Mouse (Mus musculus): Measurements from ENCODE around the gene Tpk1. TPM values are rescaled to one million over a fixed set of nuclear protein-coding genes. Genes with fewer than 3 reads are reported as not detected.

Tpk1 gene
- polyA plus RNA-seq, 1 experiment from 2014 or later = 5.7 TPM

DNA sequence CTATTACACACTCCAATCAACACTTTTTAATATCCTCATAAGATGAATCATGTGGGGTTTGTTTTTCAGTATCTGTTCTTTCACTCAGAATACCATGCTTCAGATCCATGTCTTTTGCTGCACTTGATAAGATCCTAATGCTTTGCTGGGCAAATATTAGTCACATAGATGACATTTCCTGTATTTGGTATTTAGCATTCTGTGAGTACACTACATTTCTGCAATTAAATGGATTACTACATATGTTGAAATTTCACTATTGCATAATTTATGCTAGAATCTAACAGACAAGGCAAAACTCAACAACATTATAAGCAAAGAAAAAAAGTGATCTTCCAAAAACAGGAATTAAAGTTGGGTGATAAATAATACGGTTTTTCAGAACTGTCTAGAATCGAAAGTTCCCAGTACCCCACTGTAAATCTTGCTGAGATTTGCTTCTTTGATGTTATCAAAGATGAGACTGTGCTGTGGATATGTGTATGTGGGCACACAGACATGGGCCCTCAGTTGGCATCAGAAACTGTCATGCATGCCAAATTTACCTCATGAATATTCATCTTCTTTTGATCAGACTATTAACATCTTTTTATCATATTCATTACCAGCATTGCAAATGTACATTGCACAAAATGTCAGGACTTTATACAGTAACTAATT lies 203.8 kb downstream of the Tpk1 start:
- WGBS = 90% methylated on average over 2 of the region's 2 CpGs
- no peak for ATAC-seq (ENCODE audit: low FRiP score, low read depth)

DNA sequence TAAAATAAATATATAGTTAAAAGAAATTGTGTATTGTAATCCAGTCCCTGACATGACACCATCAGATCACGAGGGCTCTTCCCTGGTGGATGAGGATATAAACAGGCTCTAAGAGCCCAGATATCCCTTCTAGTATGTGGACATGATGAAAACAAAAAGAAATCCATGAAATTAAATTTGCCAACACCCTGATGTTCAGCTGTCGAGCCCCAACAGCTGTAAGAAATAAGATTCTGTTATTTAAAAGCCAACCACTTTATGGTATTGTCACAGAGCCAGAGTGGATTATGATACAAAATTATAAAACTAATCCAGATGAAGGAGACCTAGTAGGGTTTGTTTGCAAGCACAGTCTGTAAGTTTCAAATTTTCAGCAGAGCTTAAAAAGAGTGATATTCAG lies 207.0 kb downstream of the Tpk1 start:
- 78% methylated on average over 2 of the region's 2 CpGs for WGBS
- no peaks in the 10 kb centered on the region for H3K4me1 ChIP-seq
- H3K4me3 ChIP-seq = no peak overlapping the region
- no peaks in the 10 kb centered on the region for H3K27me3 ChIP-seq
- no peaks in the 10 kb centered on the region for H3K9me3 ChIP-seq
- H3K9ac ChIP-seq (replicated peaks) = no peak overlapping the region
- no peak overlapping the region for H3K4me2 ChIP-seq (replicated peaks)
- H3K36me3 ChIP-seq = no peaks in the 10 kb centered on the region
- no peak overlapping the region for H3K27ac ChIP-seq (replicated peaks)
- ATAC-seq (ENCODE audit: low FRiP score, low read depth) = no peak

More for the DNA sequence above, 203.8 kb downstream of the Tpk1 start:
- no peaks in the 10 kb centered on the region for H3K36me3 ChIP-seq
- H3K4me2 ChIP-seq (replicated peaks) = no peak overlapping the region
- no peaks in the 10 kb centered on the region for H3K27me3 ChIP-seq
- H3K27ac ChIP-seq (replicated peaks) = no peak overlapping the region
- H3K4me1 ChIP-seq = no peaks in the 10 kb centered on the region
- H3K4me3 ChIP-seq = no peak overlapping the region
- H3K9me3 ChIP-seq = no peaks in the 10 kb centered on the region
- H3K9ac ChIP-seq (replicated peaks) = no peak overlapping the region

DNA sequence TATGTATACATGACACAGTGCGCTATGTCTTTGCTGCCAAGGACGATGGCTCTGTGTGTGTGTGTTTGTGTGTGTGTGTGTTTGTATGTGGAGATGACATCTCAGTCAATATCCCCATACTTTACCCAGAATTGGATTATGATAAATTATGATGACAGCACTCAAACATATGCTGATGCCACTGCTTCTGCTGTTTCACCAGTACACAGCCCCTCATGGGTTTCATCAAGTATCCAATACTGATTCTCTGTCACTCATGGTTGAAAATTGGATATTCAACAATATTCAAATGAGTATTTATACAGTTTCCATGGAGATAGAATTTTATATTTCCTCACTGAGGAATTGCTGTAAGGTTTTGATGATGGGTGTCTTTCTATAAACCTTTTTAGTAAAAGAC lies 208.1 kb downstream of the Tpk1 start:
- H3K4me2 ChIP-seq (replicated peaks) = no peak overlapping the region
- H3K36me3 ChIP-seq = no peaks in the 10 kb centered on the region
- H3K9me3 ChIP-seq = no peaks in the 10 kb centered on the region
- no peak overlapping the region for H3K4me3 ChIP-seq
- no peak overlapping the region for H3K9ac ChIP-seq (replicated peaks)
- WGBS = 75% methylated on average over 2 of the region's 2 CpGs
- no peaks in the 10 kb centered on the region for H3K27me3 ChIP-seq
- H3K27ac ChIP-seq (replicated peaks) = no peak overlapping the region
- no peak for ATAC-seq (ENCODE audit: low FRiP score, low read depth)
- H3K4me1 ChIP-seq = no peaks in the 10 kb centered on the region

DNA sequence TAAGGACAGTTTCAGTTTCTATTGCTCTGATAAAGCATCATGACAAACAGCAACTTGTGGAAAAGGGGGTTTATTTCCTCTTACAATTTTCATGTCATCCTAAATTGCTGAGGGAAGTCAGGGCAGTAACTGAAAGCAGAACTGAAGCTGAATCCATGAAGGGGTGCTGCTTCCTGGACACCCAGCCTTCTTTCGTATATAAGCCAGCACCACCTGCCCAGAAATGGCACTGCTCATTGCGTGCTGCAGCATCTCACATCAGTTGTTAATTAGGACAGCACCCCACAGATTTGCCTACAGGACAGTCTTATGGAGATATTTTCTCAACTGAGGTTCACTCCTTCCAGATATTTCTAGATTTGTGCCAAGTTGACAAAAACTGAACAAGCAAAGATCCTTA lies 216.6 kb downstream of the Tpk1 start:
- Histone ChIP-seq H3K4me2 (replicated peaks) (no peak overlapping the region), H3K9ac (replicated peaks) (no peak overlapping the region), H3K4me3 (no peak overlapping the region), H3K4me1 (no peaks in the 10 kb centered on the region), H3K9me3 (no peaks in the 10 kb centered on the region), H3K27me3 (no peaks in the 10 kb centered on the region), H3K27ac (replicated peaks) (no peak overlapping the region), H3K36me3 (no peaks in the 10 kb centered on the region)
- WGBS = 62% methylated on average over 2 of the region's 2 CpGs
- ATAC-seq (ENCODE audit: low FRiP score, low read depth) = no peak

GRCm38 (mm10) chr6:43445856-43446255 lies 220.2 kb downstream of the Tpk1 start:
- H3K4me1 ChIP-seq = no peaks in the 10 kb centered on the region

DNA sequence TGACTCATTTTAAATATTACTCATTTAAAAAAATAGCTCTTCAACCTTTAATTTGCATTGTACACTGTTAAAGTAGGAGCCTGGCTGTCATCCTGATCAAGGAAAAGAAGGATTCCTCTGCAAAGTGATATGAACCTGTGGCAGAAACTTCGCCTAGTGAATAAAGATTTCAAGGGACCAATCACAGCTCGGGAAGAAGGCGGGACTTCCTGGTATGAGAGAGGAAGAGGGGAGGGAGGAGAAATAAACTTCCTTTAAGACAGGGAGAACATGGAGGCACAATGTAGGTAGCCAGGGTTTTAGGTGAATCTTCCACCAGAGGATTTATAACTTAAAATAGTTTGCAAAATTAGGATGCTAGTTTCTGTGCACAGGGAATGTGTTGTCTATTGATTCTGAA lies 223.9 kb downstream of the Tpk1 start:
- ATAC-seq (ENCODE audit: low FRiP score, low read depth) = no peak

More at GRCm38 (mm10) chr6:43445856-43446255, 220.2 kb downstream of the Tpk1 start:
- Histone ChIP-seq H3K27ac (replicated peaks) (no peak overlapping the region), H3K9ac (replicated peaks) (no peak overlapping the region), H3K9me3 (no peaks in the 10 kb centered on the region), H3K36me3 (no peaks in the 10 kb centered on the region), H3K27me3 (no peaks in the 10 kb centered on the region), H3K4me2 (replicated peaks) (no peak overlapping the region), H3K4me3 (no peak overlapping the region)
- WGBS = 97% methylated on average over 2 of the region's 2 CpGs
- ATAC-seq (ENCODE audit: low FRiP score, low read depth) = no peak

GRCm38 (mm10) chr6:43435987-43436541 lies 230.0 kb downstream of the Tpk1 start:
- H3K9ac ChIP-seq (replicated peaks) = no peak overlapping the region
- H3K27me3 ChIP-seq = no peaks in the 10 kb centered on the region
- no peak overlapping the region for H3K4me2 ChIP-seq (replicated peaks)
- H3K9me3 ChIP-seq = no peaks in the 10 kb centered on the region
- no peaks in the 10 kb centered on the region for H3K36me3 ChIP-seq
- H3K27ac ChIP-seq (replicated peaks) = no peak overlapping the region
- 90% methylated on average over 2 of the region's 2 CpGs for WGBS
- no peak overlapping the region for H3K4me3 ChIP-seq
- H3K4me1 ChIP-seq = no peaks in the 10 kb centered on the region
- ATAC-seq (ENCODE audit: low FRiP score, low read depth) = no peak

More for the DNA sequence above, 223.9 kb downstream of the Tpk1 start:
- H3K9ac ChIP-seq (replicated peaks) = no peak overlapping the region
- H3K36me3 ChIP-seq = no peaks in the 10 kb centered on the region
- no peak overlapping the region for H3K4me3 ChIP-seq
- no peak overlapping the region for H3K4me2 ChIP-seq (replicated peaks)
- 87% methylated on average over 3 of the region's 3 CpGs for WGBS
- H3K27me3 ChIP-seq = no peaks in the 10 kb centered on the region
- no peak overlapping the region for H3K27ac ChIP-seq (replicated peaks)
- H3K4me1 ChIP-seq = no peaks in the 10 kb centered on the region
- H3K9me3 ChIP-seq = no peaks in the 10 kb centered on the region

- no peaks in the 10 kb centered on the region for H3K27me3 ChIP-seq
- H3K4me2 ChIP-seq (replicated peaks) = no peak overlapping the region
- no peak for ATAC-seq (ENCODE audit: low FRiP score, low read depth)
- H3K36me3 ChIP-seq = no peaks in the 10 kb centered on the region
- H3K9me3 ChIP-seq = no peaks in the 10 kb centered on the region
- H3K9ac ChIP-seq (replicated peaks) = no peak overlapping the region
- no peaks in the 10 kb centered on the region for H3K4me1 ChIP-seq
- H3K27ac ChIP-seq (replicated peaks) = no peak overlapping the region
- no peak overlapping the region for H3K4me3 ChIP-seq
- 100% methylated on average over 1 of the region's 1 CpGs for WGBS
Measured at GRCm38 (mm10) chr6:43434365-43434764, 231.7 kb downstream of the Tpk1 start.

GRCm38 (mm10) chr6:43424978-43425377 lies 241.1 kb downstream of the Tpk1 start:
- Histone ChIP-seq H3K9me3 (no peaks in the 10 kb centered on the region), H3K4me3 (no peak overlapping the region), H3K4me1 (no peaks in the 10 kb centered on the region), H3K36me3 (no peaks in the 10 kb centered on the region), H3K4me2 (replicated peaks) (no peak overlapping the region), H3K27me3 (no peaks in the 10 kb centered on the region), H3K9ac (replicated peaks) (no peak overlapping the region), H3K27ac (replicated peaks) (no peak overlapping the region)
- ATAC-seq (ENCODE audit: low FRiP score, low read depth) = no peak
- WGBS = 45% methylated on average over 4 of the region's 4 CpGs

GRCm38 (mm10) chr6:43420358-43420979 lies 245.6 kb downstream of the Tpk1 start:
- H3K4me3 ChIP-seq = no peak overlapping the region
- no peak overlapping the region for H3K4me2 ChIP-seq (replicated peaks)
- H3K27ac ChIP-seq (replicated peaks) = no peak overlapping the region
- H3K9me3 ChIP-seq = no peaks in the 10 kb centered on the region
- no peaks in the 10 kb centered on the region for H3K36me3 ChIP-seq
- H3K4me1 ChIP-seq = no peaks in the 10 kb centered on the region
- 73% methylated on average over 7 of the region's 7 CpGs for WGBS
- H3K9ac ChIP-seq (replicated peaks) = no peak overlapping the region
- no peak for ATAC-seq (ENCODE audit: low FRiP score, low read depth)
- no peaks in the 10 kb centered on the region for H3K27me3 ChIP-seq

DNA sequence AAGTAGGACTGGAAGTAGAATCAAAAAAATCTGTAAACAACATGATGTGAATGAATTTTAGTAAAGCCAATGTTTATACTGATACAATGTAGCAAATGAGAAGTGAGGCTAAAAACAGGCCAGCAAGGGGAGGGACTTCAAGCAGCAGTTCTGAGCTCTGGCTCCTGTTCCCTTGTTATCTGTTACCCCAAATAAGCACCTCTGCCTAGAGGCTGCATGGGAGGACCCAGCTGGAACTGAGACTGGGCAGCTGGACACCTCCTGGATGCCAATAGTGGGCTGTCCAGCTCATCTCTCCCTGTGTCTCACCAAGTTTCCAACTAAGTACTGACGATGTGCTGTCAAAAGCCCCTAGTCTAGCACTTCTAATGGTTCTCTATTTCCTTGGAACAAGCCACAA lies 257.1 kb downstream of the Tpk1 start:
- H3K9me3 ChIP-seq = no peaks in the 10 kb centered on the region
- no peak for ATAC-seq (ENCODE audit: low FRiP score, low read depth)
- H3K4me3 ChIP-seq = no peak overlapping the region
- H3K27me3 ChIP-seq = no peaks in the 10 kb centered on the region
- no peaks in the 10 kb centered on the region for H3K36me3 ChIP-seq
- H3K9ac ChIP-seq (replicated peaks) = no peak overlapping the region
- no peaks in the 10 kb centered on the region for H3K4me1 ChIP-seq
- H3K27ac ChIP-seq (replicated peaks) = no peak overlapping the region
- 83% methylated on average over 1 of the region's 1 CpGs for WGBS
- no peak overlapping the region for H3K4me2 ChIP-seq (replicated peaks)

GRCm38 (mm10) chr6:43403076-43403475 lies 263.0 kb downstream of the Tpk1 start:
- no peak overlapping the region for H3K4me2 ChIP-seq (replicated peaks)
- H3K4me1 ChIP-seq = no peaks in the 10 kb centered on the region
- 84% methylated on average over 3 of the region's 3 CpGs for WGBS
- H3K9ac ChIP-seq (replicated peaks) = no peak overlapping the region
- H3K36me3 ChIP-seq = no peaks in the 10 kb centered on the region
- H3K27ac ChIP-seq (replicated peaks) = no peak overlapping the region
- ATAC-seq (ENCODE audit: low FRiP score, low read depth) = no peak
- no peak overlapping the region for H3K4me3 ChIP-seq
- no peaks in the 10 kb centered on the region for H3K9me3 ChIP-seq
- no peaks in the 10 kb centered on the region for H3K27me3 ChIP-seq
